Mouse (Mus musculus) CH12.LX (cell line): ENCODE data around the gene Adprhl2.

Experiments used
- CHD2 ChIP-seq: IDR thresholded peaks from 2 replicates; pipeline ENCODE4 v1.6.1; 2011; ENCODE audit warnings: low read length, improper control_type of control experiment
- CTCF ChIP-seq, 2 experiments: IDR thresholded peaks in 1 of 2; conservative IDR thresholded peaks in 1 of 2; 2 replicates each; pipeline ENCODE4 v1.5.1; 2011 to 2012; ENCODE audit warnings: low read depth in 2 of 2, low read length in 2 of 2, improper control_type of control experiment in 1 of 2, inconsistent platforms in 1 of 2, mild to moderate bottlenecking in 1 of 2, moderate library complexity in 1 of 2
- E2F4 ChIP-seq: IDR thresholded peaks from 2 replicates; pipeline ENCODE4 v1.6.1; 2011; ENCODE audit warnings: low read depth, low read length, improper control_type of control experiment; ENCODE audit not compliant: insufficient replicate concordance
- ELF1 ChIP-seq: IDR thresholded peaks from 2 replicates; pipeline ENCODE4 v1.6.1; 2014; ENCODE audit warnings: low read depth, mild to moderate bottlenecking, inconsistent platforms, low read length, improper control_type of control experiment
- EP300 ChIP-seq: IDR thresholded peaks from 2 replicates; pipeline ENCODE4 v1.6.1; 2011; ENCODE audit warnings: low read length, improper control_type of control experiment
- POLR2A ChIP-seq: IDR thresholded peaks from 2 replicates; pipeline ENCODE4 v1.6.1; 2011; ENCODE audit warnings: low read depth, mild to moderate bottlenecking, improper control_type of control experiment, low read length
- SMC3 ChIP-seq: IDR thresholded peaks from 2 replicates; pipeline ENCODE4 v1.6.1; 2011; ENCODE audit warnings: low read depth, low read length, improper control_type of control experiment
- ZC3H11A ChIP-seq: IDR thresholded peaks from 2 replicates; pipeline ENCODE4 v1.6.1; 2012; ENCODE audit warnings: low read depth, mild to moderate bottlenecking, inconsistent platforms, low read length, improper control_type of control experiment

GRCm38 (mm10) chr4:126303877-126304276 is 17.6 kb downstream of the Adprhl2 start:
- no peak for TF ChIP-seq POLR2A
- TF ChIP-seq CHD2: no peak
- TF ChIP-seq ZC3H11A: no peak
- TF ChIP-seq EP300: no peak
- no peak for TF ChIP-seq E2F4
- 0 out of 2 replicates have a peak, but pooled peaks have one; percentile 21 for TF ChIP-seq SMC3
- peak in 1 of 2 experiments; percentile 50; a peak in 2 of 4 replicates for TF ChIP-seq CTCF (conservative IDR thresholded peaks at IDR 0.05 in 1 of 2, IDR thresholded peaks at IDR 0.05 in 1 of 2; ENCODE audit: low read depth in 2 of 2, low read length in 2 of 2)
- no peak for TF ChIP-seq ELF1
